Mouse (Mus musculus) forebrain, embryonic 16.5 days (tissue): ENCODE measurements around the gene Slc44a3. TPM values are rescaled to one million over a fixed set of nuclear protein-coding genes. Genes with fewer than 3 reads are reported as not detected.

ENCODE experiments used
- ATAC-seq: fragments of 200-750 bp; cut with Nextera tagmentation; 2 replicates; pipeline ENCODE4 v1.8.0; 2017; ENCODE audit warnings: mild to moderate bottlenecking, moderate library complexity
- H3K27ac ChIP-seq: fragments of 300-500 bp; sonication (generic); 2 replicates; pipeline ENCODE4 v1.5.1; 2014; ENCODE audit warnings: low read length, control low read depth
- H3K27me3 ChIP-seq: fragments of 300-500 bp; sonication (generic); replicated peaks from 2 replicates; pipeline ENCODE4 v1.6.1; 2014; ENCODE audit warnings: low read length; ENCODE audit not compliant: control insufficient read depth, insufficient read depth
- H3K36me3 ChIP-seq: fragments of 300-500 bp; sonication (generic); 2 replicates; pipeline ENCODE4 v1.6.1; 2014; ENCODE audit not compliant: control insufficient read depth, insufficient read depth
- H3K4me1 ChIP-seq: fragments of 300-500 bp; sonication (generic); replicated peaks from 2 replicates; pipeline ENCODE4 v1.6.1; 2014; ENCODE audit warnings: low read length; ENCODE audit not compliant: control insufficient read depth, insufficient read depth
- H3K4me2 ChIP-seq: fragments of 300-500 bp; sonication (generic); 2 replicates; pipeline ENCODE4 v1.6.1; 2014; ENCODE audit warnings: mild to moderate bottlenecking, low read length, control low read depth
- H3K4me3 ChIP-seq: fragments of 300-500 bp; sonication (generic); replicated peaks from 2 replicates; pipeline ENCODE4 v1.5.1; 2014; ENCODE audit warnings: mild to moderate bottlenecking, low read length, control low read depth
- H3K9ac ChIP-seq: fragments of 300-500 bp; sonication (generic); replicated peaks from 2 replicates; pipeline ENCODE4 v1.6.1; 2014; ENCODE audit warnings: low read depth, low read length, control low read depth
- H3K9me3 ChIP-seq: fragments of 300-500 bp; sonication (generic); 2 replicates; pipeline ENCODE4 v1.6.1; 2016; ENCODE audit warnings: low read length; ENCODE audit not compliant: control insufficient read depth
- WGBS: fragments of 180-500 bp; shearing (Covaris S2); extraction: QIAGEN DNeasy Blood & Tissue Kit; methylation state at CpG from one replicate; pipeline ENCODE4 v1.1.7; 2014; 5-methylcytosine and 5-hydroxymethylcytosine counted together
- polyA plus RNA-seq: library from polyadenylated mRNA; unstranded; fragments of >200 nt; fragmentation: Nextera tagmentation; extraction: Ambion mirVana; gene quantifications from 2 replicates; pipeline ENCODE4 v1.2.1, GENCODE M21; 2015

Gene Slc44a3
- polyA plus RNA-seq, 1 experiment from 2014 or later = 0.98 TPM

GRCm38 (mm10) chr3:121460473-121461193 lies 71.6 kb downstream of the Slc44a3 start:
- no peak overlapping the region for H3K4me3 ChIP-seq
- no peak for ATAC-seq
- peaks cover 24% of the 10 kb centered on the region for H3K36me3 ChIP-seq
- H3K4me2 ChIP-seq = no peak overlapping the region
- 89% methylated on average over 16 of the region's 16 CpGs for WGBS
- no peaks in the 10 kb centered on the region for H3K9me3 ChIP-seq
- H3K4me1 ChIP-seq = peaks cover 8% of the 10 kb centered on the region
- H3K9ac ChIP-seq = no peak overlapping the region
- no peak overlapping the region for H3K27ac ChIP-seq
- no peaks in the 10 kb centered on the region for H3K27me3 ChIP-seq

GRCm38 (mm10) chr3:121458545-121459492 lies 73.4 kb downstream of the Slc44a3 start:
- no peaks in the 10 kb centered on the region for H3K27me3 ChIP-seq
- H3K9me3 ChIP-seq = no peaks in the 10 kb centered on the region
- H3K4me2 ChIP-seq = no peak overlapping the region
- H3K27ac ChIP-seq = no peak overlapping the region
- H3K9ac ChIP-seq = no peak overlapping the region
- no peak for ATAC-seq
- H3K4me3 ChIP-seq = no peak overlapping the region
- H3K4me1 ChIP-seq = no peaks in the 10 kb centered on the region
- peaks cover 33% of the 10 kb centered on the region for H3K36me3 ChIP-seq
- 84% methylated on average over 14 of the region's 14 CpGs for WGBS

GRCm38 (mm10) chr3:121451404-121451803 lies 80.8 kb downstream of the Slc44a3 start:
- Histone ChIP-seq H3K4me2 (no peak overlapping the region), H3K4me1 (peaks cover 14% of the 10 kb centered on the region), H3K9ac (no peak overlapping the region), H3K27me3 (no peaks in the 10 kb centered on the region), H3K9me3 (no peaks in the 10 kb centered on the region), H3K27ac (no peak overlapping the region), H3K4me3 (no peak overlapping the region), H3K36me3 (peaks cover 23% of the 10 kb centered on the region)
- 32% methylated on average over 10 of the region's 10 CpGs for WGBS
- ATAC-seq = peak; percentile 67

- H3K36me3 ChIP-seq = peaks cover 9% of the 10 kb centered on the region
- H3K9ac ChIP-seq = no peak overlapping the region
- H3K4me3 ChIP-seq = no peak overlapping the region
- ATAC-seq = no peak
- H3K4me2 ChIP-seq = no peak overlapping the region
- peaks cover 14% of the 10 kb centered on the region for H3K4me1 ChIP-seq
- WGBS = 85% methylated on average over 8 of the region's 8 CpGs
- no peak overlapping the region for H3K27ac ChIP-seq
- H3K27me3 ChIP-seq = no peaks in the 10 kb centered on the region
- no peaks in the 10 kb centered on the region for H3K9me3 ChIP-seq
Observed at GRCm38 (mm10) chr3:121449527-121449926, 82.7 kb downstream of the Slc44a3 start.

DNA sequence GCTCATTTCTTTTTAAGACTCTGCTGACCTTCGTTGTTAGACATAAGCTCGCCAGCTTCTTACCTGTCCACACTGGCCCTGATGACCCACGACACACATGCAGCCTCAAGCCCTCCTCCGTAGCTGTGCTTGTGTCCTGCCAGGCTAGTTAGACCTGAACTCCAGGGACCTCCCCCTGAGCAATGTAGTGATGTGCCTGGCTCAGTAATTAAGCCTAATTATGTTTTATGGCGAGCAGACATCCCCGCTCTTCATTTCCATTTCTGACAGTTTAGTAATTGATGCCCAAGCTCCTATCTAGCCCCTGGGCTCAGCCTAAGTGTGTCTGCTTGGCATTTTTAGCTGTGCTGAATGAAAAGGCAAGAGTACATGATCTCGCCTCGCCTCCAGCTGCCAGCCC lies 83.6 kb downstream of the Slc44a3 start:
- Histone ChIP-seq H3K9me3 (no peaks in the 10 kb centered on the region), H3K27ac (no peak overlapping the region), H3K27me3 (no peaks in the 10 kb centered on the region), H3K4me1 (peaks cover 14% of the 10 kb centered on the region), H3K4me2 (0 out of 2 replicates have a peak overlapping the region, but pooled peaks have one; percentile 12), H3K36me3 (peaks cover 9% of the 10 kb centered on the region), H3K9ac (no peak overlapping the region), H3K4me3 (no peak overlapping the region)
- 38% methylated on average over 8 of the region's 8 CpGs for WGBS
- peak; percentile 55 for ATAC-seq

DNA sequence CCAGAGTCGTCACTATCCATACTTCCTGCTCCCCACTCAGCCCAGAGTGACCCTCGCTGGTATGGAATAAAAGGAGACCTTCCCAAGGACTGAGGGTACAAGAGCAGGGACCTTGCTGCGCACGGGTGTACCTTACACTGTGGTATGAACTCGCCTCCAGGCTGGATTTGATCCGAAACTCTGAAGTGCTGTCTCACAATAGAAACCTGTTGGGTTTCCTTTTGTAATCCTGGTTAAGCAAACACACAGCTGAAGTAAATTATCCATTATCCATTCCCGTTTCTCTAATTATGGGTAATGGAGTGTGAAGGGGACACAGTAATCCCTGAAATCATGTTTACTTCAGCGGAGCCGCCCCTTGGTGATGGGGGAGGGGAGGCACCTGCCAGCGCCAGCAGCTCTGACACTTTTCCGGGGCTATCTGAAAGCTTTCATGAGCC lies 84.2 kb downstream of the Slc44a3 start:
- H3K4me2 ChIP-seq = 0 out of 2 replicates have a peak overlapping the region, but pooled peaks have one; percentile 12
- H3K4me1 ChIP-seq = peaks cover 14% of the 10 kb centered on the region
- no peak overlapping the region for H3K4me3 ChIP-seq
- peak; percentile 31; the same call in 1 of the 2 replicates for ATAC-seq
- H3K27ac ChIP-seq = no peak overlapping the region
- WGBS = 5% methylated on average over 11 of the region's 11 CpGs
- H3K36me3 ChIP-seq = peaks cover 9% of the 10 kb centered on the region
- H3K27me3 ChIP-seq = no peaks in the 10 kb centered on the region
- no peaks in the 10 kb centered on the region for H3K9me3 ChIP-seq
- H3K9ac ChIP-seq = 0 out of 2 replicates have a peak overlapping the region, but pooled peaks have one; percentile 0

DNA sequence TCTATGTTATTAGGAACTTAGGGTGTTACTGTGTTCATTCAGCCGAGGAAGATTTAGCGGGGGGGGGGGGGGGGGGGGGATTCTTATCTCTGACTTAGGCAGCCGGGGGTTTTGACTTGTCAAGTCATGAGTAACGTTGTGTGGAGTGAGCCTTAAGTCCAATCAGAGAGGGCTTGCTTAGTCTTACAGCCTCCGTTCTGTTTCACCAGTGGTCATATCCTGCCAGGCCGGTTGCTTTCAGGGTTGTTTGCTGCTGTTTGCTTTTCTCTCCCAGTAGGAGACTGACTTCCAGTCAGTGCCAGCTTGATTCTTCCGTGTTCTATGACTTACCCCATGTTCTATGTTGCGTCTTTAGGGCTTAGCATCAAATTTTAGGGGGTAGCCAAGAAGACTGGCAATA lies 85.8 kb downstream of the Slc44a3 start:
- 79% methylated on average over 8 of the region's 8 CpGs for WGBS
- Histone ChIP-seq H3K4me3 (no peak overlapping the region), H3K27ac (no peak overlapping the region), H3K27me3 (no peaks in the 10 kb centered on the region), H3K9me3 (no peaks in the 10 kb centered on the region), H3K4me1 (peaks cover 14% of the 10 kb centered on the region), H3K4me2 (no peak overlapping the region), H3K9ac (no peak overlapping the region), H3K36me3 (peaks cover 2% of the 10 kb centered on the region; the same call in 1 of the 2 replicates)
- ATAC-seq = no peak

DNA sequence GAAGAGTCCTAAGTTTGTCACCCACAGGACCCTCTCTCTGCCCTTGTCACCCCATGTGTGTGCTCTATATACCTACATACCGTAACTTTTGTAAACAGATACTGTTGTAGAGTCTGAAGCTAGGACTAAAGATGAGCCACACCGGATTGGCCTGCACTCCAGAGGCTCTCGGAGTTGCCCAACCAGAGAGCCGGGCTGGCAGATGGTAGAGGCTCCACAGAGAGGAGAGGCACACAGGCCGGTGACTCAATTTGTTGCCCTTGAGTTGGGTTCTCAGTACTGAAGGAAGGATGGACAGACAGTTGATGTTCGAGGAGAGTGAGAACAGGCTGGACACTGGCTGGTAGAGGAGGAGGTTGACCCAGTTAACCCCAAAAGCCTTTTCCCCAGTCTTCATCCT lies 87.8 kb downstream of the Slc44a3 start:
- Histone ChIP-seq H3K36me3 (peaks cover 2% of the 10 kb centered on the region; the same call in 1 of the 2 replicates), H3K4me3 (no peak overlapping the region), H3K4me2 (no peak overlapping the region), H3K27me3 (no peaks in the 10 kb centered on the region), H3K9ac (no peak overlapping the region), H3K27ac (no peak overlapping the region), H3K9me3 (no peaks in the 10 kb centered on the region), H3K4me1 (peaks cover 14% of the 10 kb centered on the region)
- no peak for ATAC-seq
- 96% methylated on average over 6 of the region's 6 CpGs for WGBS

DNA sequence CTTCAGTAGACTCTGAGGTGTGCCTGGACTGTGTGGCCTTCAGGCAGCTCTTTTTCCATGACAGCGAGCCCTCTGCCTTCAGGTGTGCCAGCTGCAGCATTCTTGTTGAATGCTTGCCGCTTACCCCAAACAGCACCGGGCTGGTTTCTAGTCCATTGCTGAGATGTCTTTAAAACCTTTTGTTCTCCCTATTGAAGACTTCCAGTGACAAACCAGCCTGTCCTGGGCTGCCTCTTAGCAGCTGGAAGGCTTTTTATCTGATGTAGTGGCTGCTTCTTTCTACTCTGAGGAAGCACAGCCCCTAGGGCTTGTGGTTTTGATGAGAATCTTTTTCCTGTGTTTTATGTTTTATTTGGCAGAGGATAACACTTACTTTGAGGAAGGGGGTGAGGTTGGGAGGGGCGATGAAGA lies 88.3 kb downstream of the Slc44a3 start:
- no peak for ATAC-seq
- 87% methylated on average over 4 of the region's 4 CpGs for WGBS
- Histone ChIP-seq H3K9me3 (no peaks in the 10 kb centered on the region), H3K4me1 (peaks cover 17% of the 10 kb centered on the region), H3K27ac (no peak overlapping the region), H3K27me3 (no peaks in the 10 kb centered on the region), H3K9ac (no peak overlapping the region), H3K4me2 (no peak overlapping the region), H3K4me3 (no peak overlapping the region), H3K36me3 (peaks cover 2% of the 10 kb centered on the region; the same call in 1 of the 2 replicates)
